Mouse (Mus musculus): ENCODE results near the gene Slc25a39. TPM values are rescaled to one million over a fixed set of nuclear protein-coding genes. Genes with fewer than 3 reads are reported as not detected.

Slc25a39 gene
- polyA plus RNA-seq, 1 experiment from 2014 or later = 180 TPM

- no peak for DNase-seq (ENCODE audit: low spot score)
- H3K4me1 ChIP-seq (ENCODE audit: control insufficient read depth, insufficient read depth, low read length) = peaks cover 3% of the 10 kb centered on the region
- 81% methylated on average over 8 of the region's 8 CpGs for WGBS
- no peaks in the 10 kb centered on the region for H3K27me3 ChIP-seq (ENCODE audit: control insufficient read depth, insufficient read depth, low read length)
- no peaks in the 10 kb centered on the region for H3K9me3 ChIP-seq (ENCODE audit: control insufficient read depth, low read length)
- no peak for ATAC-seq (ENCODE audit: insufficient number of reproducible peaks, low FRiP score, low TSS enrichment, low read depth)
- no peak overlapping the region for H3K4me3 ChIP-seq (ENCODE audit: low read depth, low read length)
- H3K4me2 ChIP-seq (ENCODE audit: low read depth, severe bottlenecking) = no peak overlapping the region
- no peak overlapping the region for H3K9ac ChIP-seq (ENCODE audit: low read length)
- H3K36me3 ChIP-seq (ENCODE audit: control insufficient read depth, insufficient read depth, low read length) = no peaks in the 10 kb centered on the region
- H3K27ac ChIP-seq (replicated peaks; ENCODE audit: low read depth, low read length) = no peak overlapping the region
Measured at GRCm38 (mm10) chr11:102425555-102426316, 18.0 kb upstream of the Slc25a39 start.

DNA sequence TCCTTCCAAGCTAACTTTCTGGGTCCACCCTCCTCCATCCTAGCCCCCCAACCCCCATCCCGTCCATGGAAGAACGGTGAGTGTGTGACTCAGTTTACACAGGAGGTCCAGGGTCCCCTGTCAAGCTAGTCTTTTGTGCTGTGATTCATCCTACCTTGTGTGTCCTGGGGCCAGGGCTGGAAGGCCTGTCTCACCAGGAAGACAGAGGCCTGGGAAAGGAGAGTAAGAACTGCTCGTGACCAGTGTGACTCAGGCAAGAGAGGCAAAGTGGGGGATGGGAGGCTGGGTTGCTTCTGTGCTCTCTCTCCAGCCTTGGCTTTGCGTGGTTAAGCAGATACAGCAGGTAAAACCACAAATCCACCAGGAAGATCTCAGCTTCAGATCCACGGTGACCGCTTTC, 16.9 kb upstream of the Slc25a39 start:
- no peak overlapping the region for H3K4me2 ChIP-seq (ENCODE audit: low read depth, severe bottlenecking)
- H3K9me3 ChIP-seq (ENCODE audit: control insufficient read depth, low read length) = 0 out of 2 replicates have a peak, but pooled peaks cover under 1% of the 10 kb centered on the region
- no peak overlapping the region for H3K9ac ChIP-seq (ENCODE audit: low read length)
- H3K27ac ChIP-seq (replicated peaks; ENCODE audit: low read depth, low read length) = no peak overlapping the region
- no peak for DNase-seq (ENCODE audit: low spot score)
- ATAC-seq (ENCODE audit: insufficient number of reproducible peaks, low FRiP score, low TSS enrichment, low read depth) = no peak
- no peak overlapping the region for H3K4me3 ChIP-seq (ENCODE audit: low read depth, low read length)
- WGBS = 79% methylated on average over 6 of the region's 6 CpGs
- peaks cover under 1% of the 10 kb centered on the region for H3K4me1 ChIP-seq (ENCODE audit: control insufficient read depth, insufficient read depth, low read length)
- no peaks in the 10 kb centered on the region for H3K27me3 ChIP-seq (ENCODE audit: control insufficient read depth, insufficient read depth, low read length)
- no peaks in the 10 kb centered on the region for H3K36me3 ChIP-seq (ENCODE audit: control insufficient read depth, insufficient read depth, low read length)

DNA sequence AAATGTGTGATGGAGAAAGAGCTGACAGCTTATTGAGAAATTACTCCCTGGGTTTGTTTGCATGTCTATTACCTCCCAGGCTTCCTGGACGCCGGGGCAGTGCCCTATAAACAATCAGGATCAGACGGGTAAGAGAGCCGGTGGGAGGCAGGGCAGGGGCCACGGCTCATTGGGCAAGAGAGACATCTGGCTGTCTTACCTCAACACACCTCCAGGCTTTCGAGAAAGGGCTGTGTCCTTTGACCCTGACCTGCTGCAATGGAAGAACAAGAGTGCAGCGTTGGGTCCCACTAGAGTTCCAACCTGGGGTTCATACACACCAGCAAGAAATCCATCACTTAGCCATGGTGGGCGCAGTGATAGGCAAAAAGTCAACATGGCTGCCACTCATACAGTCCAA, 13.8 kb upstream of the Slc25a39 start:
- H3K27me3 ChIP-seq (ENCODE audit: control insufficient read depth, insufficient read depth, low read length) = no peaks in the 10 kb centered on the region
- no peak overlapping the region for H3K4me3 ChIP-seq (ENCODE audit: low read depth, low read length)
- no peak overlapping the region for H3K9ac ChIP-seq (ENCODE audit: low read length)
- no peak overlapping the region for H3K27ac ChIP-seq (replicated peaks; ENCODE audit: low read depth, low read length)
- H3K4me1 ChIP-seq (ENCODE audit: control insufficient read depth, insufficient read depth, low read length) = no peaks in the 10 kb centered on the region
- H3K9me3 ChIP-seq (ENCODE audit: control insufficient read depth, low read length) = 0 out of 2 replicates have a peak, but pooled peaks cover 2% of the 10 kb centered on the region
- ATAC-seq (ENCODE audit: insufficient number of reproducible peaks, low FRiP score, low TSS enrichment, low read depth) (no peak), DNase-seq (ENCODE audit: low spot score) (no peak)
- H3K36me3 ChIP-seq (ENCODE audit: control insufficient read depth, insufficient read depth, low read length) = no peaks in the 10 kb centered on the region
- H3K4me2 ChIP-seq (ENCODE audit: low read depth, severe bottlenecking) = no peak overlapping the region
- WGBS = 68% methylated on average over 8 of the region's 8 CpGs

DNA sequence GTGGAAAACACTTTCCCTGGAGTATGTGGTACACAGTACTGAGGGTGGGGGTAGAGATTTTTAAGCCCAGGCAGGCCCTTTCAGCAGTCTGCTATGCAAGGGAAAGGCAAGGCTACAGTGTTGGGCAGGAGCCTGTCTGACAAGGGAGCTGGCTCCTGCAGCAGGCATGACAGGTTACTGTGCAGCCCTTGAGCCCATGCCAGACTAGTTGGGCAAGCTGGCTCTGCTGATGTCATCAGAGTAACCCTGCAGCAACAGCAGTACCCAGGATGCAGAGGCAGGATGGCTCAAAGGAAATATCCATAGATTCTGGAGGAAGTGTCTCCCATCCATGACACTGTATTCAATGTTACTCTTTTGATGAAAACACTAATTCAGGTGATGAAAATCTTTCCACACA, 11.1 kb upstream of the Slc25a39 start:
- Histone ChIP-seq H3K36me3 (ENCODE audit: control insufficient read depth, insufficient read depth, low read length) (no peaks in the 10 kb centered on the region), H3K27me3 (ENCODE audit: control insufficient read depth, insufficient read depth, low read length) (no peaks in the 10 kb centered on the region), H3K9ac (ENCODE audit: low read length) (no peak overlapping the region), H3K4me3 (ENCODE audit: low read depth, low read length) (no peak overlapping the region), H3K9me3 (ENCODE audit: control insufficient read depth, low read length) (0 out of 2 replicates have a peak, but pooled peaks cover 2% of the 10 kb centered on the region), H3K4me1 (ENCODE audit: control insufficient read depth, insufficient read depth, low read length) (no peaks in the 10 kb centered on the region), H3K27ac (replicated peaks; ENCODE audit: low read depth, low read length) (no peak overlapping the region), H3K4me2 (ENCODE audit: low read depth, severe bottlenecking) (no peak overlapping the region)
- no peak for DNase-seq (ENCODE audit: low spot score)
- ATAC-seq (ENCODE audit: insufficient number of reproducible peaks, low FRiP score, low TSS enrichment, low read depth) = no peak

DNA sequence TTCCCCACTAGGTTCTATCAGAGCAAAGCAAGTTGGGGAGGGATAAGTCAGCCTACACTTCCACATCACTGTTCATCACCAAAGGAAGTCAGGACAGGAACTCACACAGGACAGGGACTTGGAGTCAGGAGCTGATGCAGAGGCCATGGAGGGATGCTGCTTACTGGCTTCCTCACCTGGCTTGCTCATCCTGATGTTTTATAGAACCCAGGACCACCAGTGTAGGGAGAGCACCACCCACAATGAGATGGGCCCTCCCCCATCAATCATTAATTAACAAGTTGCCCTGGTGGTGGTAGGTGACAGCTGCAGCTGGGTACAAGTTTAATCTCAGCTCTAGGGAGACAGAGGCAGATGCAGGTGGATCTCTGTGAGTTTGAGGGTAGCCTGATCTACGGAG, 9.4 kb upstream of the Slc25a39 start:
- Histone ChIP-seq H3K36me3 (ENCODE audit: control insufficient read depth, insufficient read depth, low read length) (no peaks in the 10 kb centered on the region), H3K9ac (ENCODE audit: low read length) (no peak overlapping the region), H3K9me3 (ENCODE audit: control insufficient read depth, low read length) (0 out of 2 replicates have a peak, but pooled peaks cover 2% of the 10 kb centered on the region), H3K4me2 (ENCODE audit: low read depth, severe bottlenecking) (no peak overlapping the region), H3K4me1 (ENCODE audit: control insufficient read depth, insufficient read depth, low read length) (no peaks in the 10 kb centered on the region), H3K27me3 (ENCODE audit: control insufficient read depth, insufficient read depth, low read length) (no peaks in the 10 kb centered on the region), H3K4me3 (ENCODE audit: low read depth, low read length) (no peak overlapping the region), H3K27ac (replicated peaks; ENCODE audit: low read depth, low read length) (no peak overlapping the region)
- WGBS = 84% methylated on average over 1 of the region's 1 CpGs
- ATAC-seq (ENCODE audit: insufficient number of reproducible peaks, low FRiP score, low TSS enrichment, low read depth) (no peak), DNase-seq (ENCODE audit: low spot score) (no peak)

GRCm38 (mm10) chr11:102415034-102415802, 7.5 kb upstream of the Slc25a39 start:
- Histone ChIP-seq H3K4me1 (ENCODE audit: control insufficient read depth, insufficient read depth, low read length) (peaks cover 4% of the 10 kb centered on the region), H3K27me3 (ENCODE audit: control insufficient read depth, insufficient read depth, low read length) (no peaks in the 10 kb centered on the region), H3K9me3 (ENCODE audit: control insufficient read depth, low read length) (0 out of 2 replicates have a peak, but pooled peaks cover 2% of the 10 kb centered on the region), H3K9ac (ENCODE audit: low read length) (no peak overlapping the region), H3K4me3 (ENCODE audit: low read depth, low read length) (no peak overlapping the region), H3K27ac (replicated peaks; ENCODE audit: low read depth, low read length) (no peak overlapping the region), H3K36me3 (ENCODE audit: control insufficient read depth, insufficient read depth, low read length) (no peaks in the 10 kb centered on the region), H3K4me2 (ENCODE audit: low read depth, severe bottlenecking) (no peak overlapping the region)
- DNase-seq (ENCODE audit: low spot score) = no peak
- ATAC-seq (ENCODE audit: insufficient number of reproducible peaks, low FRiP score, low TSS enrichment, low read depth) = no peak
- 76% methylated on average over 10 of the region's 10 CpGs for WGBS

DNA sequence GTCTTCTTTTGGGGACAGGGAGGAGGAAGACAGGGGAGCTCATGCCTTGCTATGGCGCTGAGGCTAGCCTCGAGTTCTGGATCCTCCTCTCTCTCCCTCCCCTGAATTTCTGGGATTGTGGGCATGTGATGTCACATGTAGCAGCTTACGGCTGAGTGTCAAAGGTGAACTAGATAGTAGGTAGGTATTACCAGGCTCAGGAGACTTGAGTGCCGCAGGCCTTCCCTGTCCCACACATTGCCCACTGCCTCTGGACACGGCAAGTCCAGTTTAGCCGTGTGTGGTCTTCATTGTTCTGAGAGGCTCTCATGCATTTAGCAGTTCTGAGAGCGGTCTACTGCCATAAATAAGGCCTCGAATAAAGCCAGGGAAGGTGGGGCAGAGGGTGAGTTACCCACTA, 5.3 kb upstream of the Slc25a39 start:
- Histone ChIP-seq H3K27ac (replicated peaks; ENCODE audit: low read depth, low read length) (no peak overlapping the region), H3K27me3 (ENCODE audit: control insufficient read depth, insufficient read depth, low read length) (no peaks in the 10 kb centered on the region), H3K4me1 (ENCODE audit: control insufficient read depth, insufficient read depth, low read length) (peaks cover 7% of the 10 kb centered on the region), H3K36me3 (ENCODE audit: control insufficient read depth, insufficient read depth, low read length) (no peaks in the 10 kb centered on the region), H3K4me2 (ENCODE audit: low read depth, severe bottlenecking) (no peak overlapping the region), H3K4me3 (ENCODE audit: low read depth, low read length) (no peak overlapping the region), H3K9me3 (ENCODE audit: control insufficient read depth, low read length) (no peaks in the 10 kb centered on the region), H3K9ac (ENCODE audit: low read length) (no peak overlapping the region)
- 80% methylated on average over 8 of the region's 8 CpGs for WGBS
- no peak for ATAC-seq (ENCODE audit: insufficient number of reproducible peaks, low FRiP score, low TSS enrichment, low read depth)
- DNase-seq (ENCODE audit: low spot score) = no peak

- DNase-seq (ENCODE audit: low spot score) = peak; percentile 96
- no peak for ATAC-seq (ENCODE audit: insufficient number of reproducible peaks, low FRiP score, low TSS enrichment, low read depth)
- WGBS = 9% methylated on average over 11 of the region's 11 CpGs
Measured at GRCm38 (mm10) chr11:102411704-102412103, 4.0 kb upstream of the Slc25a39 start.

More at GRCm38 (mm10) chr11:102411704-102412103, 4.0 kb upstream of the Slc25a39 start:
- H3K27me3 ChIP-seq (ENCODE audit: control insufficient read depth, insufficient read depth, low read length) = no peaks in the 10 kb centered on the region
- H3K9me3 ChIP-seq (ENCODE audit: control insufficient read depth, low read length) = no peaks in the 10 kb centered on the region
- H3K36me3 ChIP-seq (ENCODE audit: control insufficient read depth, insufficient read depth, low read length) = no peaks in the 10 kb centered on the region
- no peak overlapping the region for H3K4me2 ChIP-seq (ENCODE audit: low read depth, severe bottlenecking)
- no peak overlapping the region for H3K4me3 ChIP-seq (ENCODE audit: low read depth, low read length)
- H3K27ac ChIP-seq (replicated peaks; ENCODE audit: low read depth, low read length) = no peak overlapping the region
- H3K9ac ChIP-seq (ENCODE audit: low read length) = peak overlapping the region; percentile 17; the same call in 1 of the 2 replicates
- peaks cover 7% of the 10 kb centered on the region for H3K4me1 ChIP-seq (ENCODE audit: control insufficient read depth, insufficient read depth, low read length)
